Mouse (Mus musculus) cerebellum, adult 2 months (tissue): Measurements from ENCODE around the gene 1700029F12Rik.

Source experiments
- CTCF ChIP-seq: fragments of 200-500 bp; IDR thresholded peaks from 2 replicates; pipeline ENCODE4 v1.5.1; 2011; ENCODE audit warnings: low read depth, mild to moderate bottlenecking, control low read depth, low read length, moderate library complexity, borderline replicate concordance; ENCODE audit not compliant: insufficient read depth
- POLR2A ChIP-seq: fragments of 200-500 bp; IDR thresholded peaks from 2 replicates; pipeline ENCODE4 v1.6.1; 2011; ENCODE audit warnings: low read length, control low read depth, borderline replicate concordance; ENCODE audit not compliant: insufficient read depth

- TF ChIP-seq CTCF (no peak), POLR2A (no peak)
Measured at GRCm38 (mm10) chr13:96989129-96989528, 45.0 kb downstream of the 1700029F12Rik start.
